Mouse (Mus musculus): ENCODE results near the gene Ifitm5.

The Ifitm5 gene

DNA sequence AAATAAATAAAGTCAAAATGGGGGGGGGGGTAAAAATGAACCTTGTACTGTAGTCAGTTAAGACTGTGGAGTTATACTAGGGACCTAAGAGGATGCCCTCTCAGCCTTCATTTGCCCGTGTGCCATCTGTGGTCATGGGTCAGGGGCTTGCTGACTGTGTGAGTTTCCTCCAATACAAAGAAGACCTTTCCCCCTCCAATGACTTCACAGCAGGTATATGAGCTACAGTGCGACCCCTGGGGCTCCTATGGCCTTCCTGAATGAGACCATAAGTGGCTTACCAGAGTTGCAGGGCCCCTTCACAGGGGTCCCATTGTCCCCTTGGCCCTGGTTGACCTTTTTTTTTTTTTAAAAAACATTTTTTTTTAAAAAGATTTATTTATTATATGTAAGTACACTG, 11.3 kb upstream of the Ifitm5 start:
- no peak for DNase-seq (ENCODE audit: low read depth, low spot score)

DNA sequence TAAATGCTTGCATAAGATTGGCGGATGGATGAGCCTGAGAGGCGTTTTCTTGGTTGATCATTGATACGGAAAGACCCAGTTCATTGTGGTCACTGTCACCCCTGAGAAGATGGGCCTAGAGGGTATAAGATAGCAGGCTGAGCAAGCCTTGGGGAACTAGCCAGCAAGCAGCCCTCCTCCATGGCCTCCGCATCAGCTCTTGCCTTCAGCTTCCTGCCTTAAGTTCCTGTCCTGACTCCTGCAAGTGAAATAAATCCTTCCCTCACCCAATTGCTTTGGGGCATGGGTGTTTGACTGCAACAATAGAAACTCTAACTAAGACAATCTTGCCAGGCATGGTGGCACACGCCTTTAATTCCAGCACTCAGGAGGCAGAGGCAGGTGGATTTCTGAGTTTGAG, 9.9 kb upstream of the Ifitm5 start:
- no peak for DNase-seq (ENCODE audit: low read depth, low spot score)

DNA sequence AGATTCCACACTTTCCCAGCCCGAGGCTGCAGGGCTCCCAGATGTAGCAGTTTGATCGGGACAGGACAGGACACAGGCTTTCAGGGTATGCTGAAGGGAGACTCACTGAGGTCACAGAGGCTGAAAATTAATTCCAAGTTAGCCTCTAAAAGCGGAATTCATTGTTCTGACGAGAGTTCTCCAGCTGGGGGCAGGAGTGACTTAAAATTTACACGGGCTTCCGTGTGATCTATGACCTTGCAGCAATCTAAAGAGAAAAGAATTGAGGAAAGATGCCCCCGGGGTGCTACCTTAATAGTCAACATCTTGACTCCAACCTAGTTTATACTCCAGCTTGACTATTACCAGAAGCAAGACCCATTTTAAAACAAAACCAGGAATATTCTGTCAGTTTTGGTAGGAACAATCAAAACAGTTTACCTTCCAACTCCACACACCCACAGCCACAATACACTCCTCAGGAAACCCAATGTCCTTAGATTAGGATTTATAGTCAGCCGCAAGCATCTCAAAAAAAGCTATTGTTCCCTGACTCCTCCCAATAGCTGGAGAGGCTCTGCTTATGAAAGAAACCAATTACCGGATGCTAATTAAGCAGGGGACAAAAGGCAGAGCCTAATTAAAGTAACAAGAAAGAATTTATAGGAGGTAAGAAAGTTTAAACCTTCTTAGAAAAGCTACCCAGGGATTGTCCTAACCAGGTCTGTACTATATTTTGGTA, 9.2 kb upstream of the Ifitm5 start:
- no peak for DNase-seq (ENCODE audit: low read depth, low spot score)

DNA sequence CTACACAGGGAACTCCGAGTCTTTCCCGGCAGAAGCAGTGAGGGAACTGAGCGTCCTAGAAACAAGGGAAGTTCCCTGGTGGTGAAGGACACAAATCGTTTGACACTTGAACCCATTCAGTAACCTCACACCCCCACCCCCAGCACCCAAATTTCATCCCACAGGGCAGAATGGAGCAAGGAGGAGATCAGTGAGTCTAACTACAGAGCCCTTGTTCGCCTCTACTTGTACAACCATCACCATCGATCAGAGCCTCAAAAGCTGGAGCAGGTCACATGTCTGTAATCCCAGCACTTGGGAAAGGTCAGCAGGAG, 6.4 kb upstream of the Ifitm5 start:
- DNase-seq (ENCODE audit: low read depth, low spot score): no peak

DNA sequence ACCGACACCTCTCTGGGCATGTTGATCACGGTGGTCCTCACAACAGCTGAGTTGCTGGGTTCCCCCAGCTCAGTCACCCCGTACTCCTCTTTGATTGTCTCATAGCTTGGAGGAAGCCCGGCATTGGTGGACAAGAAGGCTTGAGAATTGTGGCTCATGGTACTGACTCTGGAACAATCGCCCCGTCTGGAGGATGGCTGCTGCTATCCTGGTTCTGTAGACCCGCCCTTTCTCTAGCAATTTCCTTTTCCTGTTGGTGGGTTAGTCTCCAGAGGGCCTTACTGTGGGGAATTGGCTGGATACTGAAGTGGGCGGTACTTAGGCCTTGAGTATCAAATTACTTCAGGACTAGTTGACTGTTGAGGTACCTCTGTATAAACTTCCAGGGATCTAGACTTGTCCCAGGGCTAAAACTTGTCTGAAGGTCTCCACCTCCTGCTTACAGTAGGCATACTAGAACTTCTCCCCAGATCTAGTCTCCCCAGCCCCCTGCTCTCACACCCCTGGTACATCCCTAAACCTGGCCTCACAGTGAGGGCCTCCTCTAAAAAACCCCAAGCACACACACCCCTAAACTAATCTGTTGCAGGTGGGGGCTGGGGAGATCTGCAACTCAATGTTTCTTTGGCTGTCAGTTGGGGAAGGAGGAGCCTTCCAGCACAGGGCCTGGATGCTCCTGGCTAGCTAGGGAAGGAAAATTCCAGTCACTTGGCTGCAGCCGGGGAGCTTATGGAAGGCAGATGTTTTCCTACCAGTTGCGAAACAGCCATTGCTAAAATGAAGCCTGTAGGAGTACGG, 5.9 kb upstream of the Ifitm5 start, which contains the start of the genes Gm45717 and Ifitm2:
Gm45717 (minus strand) TSS at position 180 of the 798 bp plus-strand sequence.
Ifitm2 (minus strand) TSS at position 230 of the 798 bp plus-strand sequence.
- DNase-seq (ENCODE audit: low read depth, low spot score): no peak

DNA sequence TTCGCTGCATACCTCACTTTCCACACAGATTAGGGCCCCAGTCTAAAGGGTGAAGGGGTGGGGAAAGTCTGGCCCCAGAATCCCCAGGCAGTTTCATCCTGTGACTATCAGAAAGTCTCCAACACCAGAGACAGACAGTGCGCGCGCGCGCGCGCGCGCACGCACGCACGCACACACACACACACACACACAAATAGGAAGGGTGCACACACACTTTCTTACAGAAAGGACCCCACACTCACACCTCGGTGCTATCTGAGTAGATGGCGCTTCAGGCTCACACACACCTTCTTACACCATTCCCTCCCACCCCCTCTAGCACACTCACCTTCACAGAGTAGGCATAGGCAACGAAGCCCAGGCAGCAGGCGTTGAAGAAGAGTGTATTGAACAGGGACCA, 5.3 kb upstream of the Ifitm5 start:
- no peak for DNase-seq (ENCODE audit: low read depth, low spot score)

DNA sequence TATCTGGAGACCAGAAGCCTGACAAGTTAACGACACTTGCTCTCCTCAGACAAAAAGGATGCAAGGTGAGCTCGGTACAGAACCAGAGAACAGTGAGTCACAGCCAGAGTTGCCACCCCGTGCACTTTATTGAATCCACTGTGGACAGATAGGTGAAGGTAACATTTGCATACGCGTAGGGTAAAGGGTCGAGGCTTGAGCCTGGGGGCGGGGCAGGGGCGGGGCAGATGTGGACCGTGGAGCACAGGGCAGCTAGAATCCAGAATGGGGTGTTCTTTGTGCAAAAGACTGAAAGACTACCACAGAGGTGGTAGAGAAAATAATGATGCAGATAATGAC, 4.6 kb upstream of the Ifitm5 start:
- DNase-seq (ENCODE audit: low read depth, low spot score): no peak

DNA sequence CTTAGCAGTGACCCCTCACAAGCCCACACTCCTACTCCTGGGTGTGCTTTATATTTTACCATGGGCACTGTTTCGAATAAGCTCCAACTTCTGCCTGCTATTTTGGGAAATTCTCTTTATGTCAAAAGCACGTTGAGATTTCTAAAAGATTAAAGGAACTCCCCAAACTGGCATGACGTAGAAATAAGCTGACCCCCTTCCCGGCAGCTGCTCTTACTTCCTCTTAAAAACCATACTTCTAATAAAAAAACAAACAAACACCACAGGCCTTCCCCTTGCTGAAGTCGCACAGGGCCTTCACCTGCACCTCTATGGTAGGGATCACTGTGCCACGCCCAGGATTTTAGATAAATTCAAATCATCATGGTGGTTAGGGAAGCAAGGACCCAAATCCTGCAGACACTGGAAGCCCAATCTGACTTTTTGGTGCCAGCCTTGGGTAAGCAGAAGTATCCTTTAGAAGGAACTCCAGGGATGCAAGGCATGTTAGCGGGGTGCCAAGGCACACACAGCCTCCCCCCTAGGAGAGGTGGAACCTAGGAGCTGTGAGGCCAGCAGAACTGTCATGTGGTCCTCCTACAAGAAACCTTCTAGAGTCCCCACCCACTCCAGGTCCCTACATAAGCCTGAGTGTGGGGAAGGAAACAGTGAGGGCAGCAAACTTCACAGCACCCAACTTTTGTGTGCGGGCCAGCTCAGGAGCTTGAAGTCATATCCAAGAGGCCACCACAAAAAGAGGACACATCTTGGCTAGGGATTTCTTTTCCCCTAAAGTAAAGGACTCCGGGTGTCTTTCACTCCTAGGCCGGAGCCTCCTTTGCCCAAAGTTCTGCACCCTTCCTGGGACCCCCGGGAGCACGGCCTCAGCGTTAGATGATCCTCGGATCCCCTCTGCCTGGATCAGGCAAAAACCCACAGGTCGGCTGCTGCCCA, 4.0 kb upstream of the Ifitm5 start:
- no peak for DNase-seq (ENCODE audit: low read depth, low spot score)

DNA sequence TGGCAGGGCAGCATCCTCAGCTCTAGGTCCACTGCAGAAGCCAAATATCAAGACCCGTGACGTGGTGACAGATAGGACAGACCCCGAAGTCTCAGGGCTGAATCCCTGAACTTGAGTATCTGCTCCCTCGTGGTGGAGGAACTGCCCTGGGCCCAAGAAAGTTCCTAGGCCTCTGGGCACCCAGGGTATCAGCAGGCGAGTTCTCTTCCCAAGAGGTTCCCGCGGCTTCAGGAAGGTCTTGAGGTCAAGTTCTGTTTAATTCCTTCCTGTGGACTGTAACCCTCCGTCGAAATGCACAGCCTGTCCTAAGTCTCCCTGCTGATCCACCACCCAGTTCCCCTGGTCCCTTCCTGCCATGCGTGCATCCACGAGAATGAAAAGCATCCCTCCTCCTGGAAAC, 3.0 kb upstream of the Ifitm5 start:
- DNase-seq (ENCODE audit: low read depth, low spot score): no peak

DNA sequence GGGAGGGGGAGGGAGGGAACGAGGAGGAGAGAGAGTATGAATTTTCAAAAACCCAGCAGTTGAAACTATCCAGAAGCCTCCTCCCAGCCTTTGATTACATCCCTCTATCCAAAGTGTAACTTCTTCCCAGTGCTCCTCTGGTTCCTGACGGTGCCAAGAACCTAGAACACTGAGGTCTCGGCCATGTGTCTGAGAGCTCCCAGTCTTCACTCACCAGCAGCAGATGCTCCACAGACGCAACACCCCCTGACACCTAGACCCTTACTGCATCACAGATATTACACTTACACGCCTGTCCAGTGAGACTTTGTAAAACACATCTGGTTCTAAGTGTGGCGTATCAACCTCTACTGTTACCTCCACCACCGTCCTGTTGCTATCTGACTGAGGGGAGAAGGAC, 2.4 kb upstream of the Ifitm5 start:
- no peak for DNase-seq (ENCODE audit: low read depth, low spot score)

DNA sequence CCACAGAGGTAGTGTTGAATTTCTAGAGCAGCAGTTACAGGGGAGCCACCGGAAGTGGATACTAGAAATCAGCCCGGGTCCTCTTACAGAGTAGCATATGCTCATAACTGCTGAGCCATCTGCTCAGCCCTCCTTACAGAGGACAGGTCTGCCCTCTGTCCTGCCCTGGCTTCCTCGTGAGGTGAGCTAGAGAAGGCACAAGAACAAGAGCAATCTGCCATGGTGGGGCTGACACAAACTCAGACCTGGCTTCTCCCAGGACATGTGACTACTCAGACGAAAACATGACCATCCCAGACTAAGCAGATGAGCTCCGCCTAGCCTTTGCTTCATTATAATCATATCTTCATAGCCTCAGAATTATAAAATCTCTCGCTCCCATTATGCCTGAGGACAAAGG, 1.7 kb upstream of the Ifitm5 start:
- no peak for DNase-seq (ENCODE audit: low read depth, low spot score)

DNA sequence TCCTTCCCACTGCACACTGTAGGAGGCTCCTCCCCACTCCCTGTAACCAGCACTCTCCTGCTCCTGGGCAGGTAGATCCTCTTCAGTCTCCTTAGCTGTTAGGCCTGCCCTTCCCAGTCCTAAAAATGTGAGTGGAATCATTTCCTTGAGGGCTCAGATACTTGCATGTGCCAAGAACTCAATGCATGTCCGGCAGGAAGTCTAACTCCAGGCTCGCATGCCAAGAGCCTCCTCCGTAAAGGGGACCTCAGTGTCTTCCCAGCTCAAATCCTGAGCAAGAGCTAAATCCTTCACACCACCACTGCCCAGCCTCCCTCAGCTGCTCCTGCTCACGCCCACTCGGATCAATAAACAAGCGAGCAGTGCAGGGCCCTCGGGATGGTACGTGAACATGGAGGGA, 960 bp upstream of the Ifitm5 start:
- no peak for DNase-seq (ENCODE audit: low read depth, low spot score)

DNA sequence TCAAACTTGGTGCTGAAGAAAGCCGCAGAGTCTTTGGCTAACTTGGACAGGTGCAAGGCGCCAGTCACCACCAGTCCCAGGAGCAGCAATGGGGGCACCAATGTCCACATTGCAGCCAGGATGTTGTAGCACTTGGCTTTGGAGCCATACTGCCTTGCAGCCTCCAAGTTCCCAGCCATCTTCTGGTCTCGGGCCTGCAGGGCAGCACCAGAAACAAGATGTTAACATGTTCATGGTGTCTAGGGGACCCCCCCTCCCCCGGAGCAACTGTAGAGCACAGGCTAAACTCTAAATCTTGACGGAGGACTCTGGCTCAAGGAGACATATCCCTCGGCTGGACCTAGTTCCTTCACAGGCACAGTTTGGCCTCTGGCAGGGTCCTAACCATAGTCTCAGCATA, 836 bp downstream of the Ifitm5 start:
- no peak for DNase-seq (ENCODE audit: low read depth, low spot score)

DNA sequence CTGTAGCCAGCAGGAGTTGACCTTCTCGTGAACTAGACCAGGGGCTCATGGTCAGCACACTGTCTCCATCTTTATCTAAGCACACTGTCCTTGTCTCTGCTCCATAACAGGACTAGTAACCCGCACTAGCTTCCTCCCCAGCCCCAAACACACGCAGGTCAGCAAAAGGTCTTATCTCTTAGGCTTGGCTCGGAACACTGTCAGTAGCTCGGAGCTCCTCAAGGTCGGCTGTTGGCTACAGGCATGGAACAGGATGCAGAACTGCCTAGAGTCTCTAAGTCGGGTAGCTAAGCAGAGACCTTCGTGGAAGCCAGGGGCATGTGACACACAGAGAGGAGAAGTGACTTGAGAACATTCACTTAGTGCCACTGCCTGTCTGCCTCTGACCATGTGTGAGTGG, 1.9 kb downstream of the Ifitm5 start:
- DNase-seq (ENCODE audit: low read depth, low spot score): no peak

DNA sequence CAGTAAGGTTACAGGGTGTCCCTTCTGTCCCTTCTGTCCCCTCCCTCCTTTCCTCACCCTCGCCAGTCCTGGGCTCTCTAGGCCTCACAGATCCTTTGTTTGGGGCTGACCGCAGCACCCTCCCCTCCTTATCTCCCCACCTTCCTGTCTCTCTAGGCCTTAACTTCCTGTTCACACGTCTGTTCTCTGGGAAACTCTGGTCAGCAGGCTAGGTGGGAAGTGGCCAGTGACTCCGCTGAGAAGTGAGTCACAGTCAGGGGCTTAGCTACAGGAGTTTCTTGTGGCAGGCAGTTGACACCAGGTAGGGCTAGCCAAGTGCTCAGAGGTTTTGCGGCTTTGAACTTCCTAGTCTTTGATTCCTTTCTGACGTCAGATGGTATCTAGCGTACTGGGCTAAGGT, 3.1 kb downstream of the Ifitm5 start:
- no peak for DNase-seq (ENCODE audit: low read depth, low spot score)

DNA sequence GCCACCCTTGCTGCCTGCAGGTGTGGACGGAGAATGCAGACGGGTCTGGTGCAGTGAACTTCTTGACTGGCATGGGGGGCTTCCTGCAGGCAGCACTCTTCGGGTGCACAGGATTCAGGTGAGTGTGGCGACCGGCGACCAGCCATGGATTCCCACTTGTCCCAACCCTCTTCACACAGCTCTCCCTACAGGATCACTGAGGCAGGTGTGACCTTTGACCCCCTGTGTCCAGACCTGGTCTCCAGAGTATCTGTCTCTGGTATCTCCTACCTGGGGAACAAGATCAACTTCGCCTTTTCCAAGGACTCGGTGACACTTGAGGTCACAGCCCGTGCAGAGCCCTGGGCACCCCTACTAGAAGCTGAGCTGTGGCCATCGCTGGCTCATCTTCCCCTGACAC, 3.8 kb downstream of the Ifitm5 start:
- no peak for DNase-seq (ENCODE audit: low read depth, low spot score)

DNA sequence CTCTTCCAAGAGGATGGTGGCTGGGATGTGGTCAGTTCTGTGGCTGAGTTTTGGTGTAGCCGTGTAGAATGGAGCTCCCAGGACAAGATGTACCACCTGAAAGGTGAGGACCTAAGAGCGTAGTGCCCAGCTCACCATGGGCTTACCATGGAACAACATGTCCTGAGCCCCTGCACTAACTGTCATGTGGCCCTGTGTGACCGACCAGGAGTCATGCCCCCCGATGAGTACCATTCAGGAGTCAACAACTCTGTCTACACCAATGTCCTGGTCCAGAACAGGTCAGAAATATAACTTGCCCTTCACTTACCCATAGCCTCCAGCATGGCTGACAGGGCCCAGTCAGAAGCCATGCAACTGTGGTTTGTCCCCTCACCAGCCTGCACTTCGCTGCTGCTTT, 4.8 kb downstream of the Ifitm5 start:
- no peak for DNase-seq (ENCODE audit: low read depth, low spot score)

DNA sequence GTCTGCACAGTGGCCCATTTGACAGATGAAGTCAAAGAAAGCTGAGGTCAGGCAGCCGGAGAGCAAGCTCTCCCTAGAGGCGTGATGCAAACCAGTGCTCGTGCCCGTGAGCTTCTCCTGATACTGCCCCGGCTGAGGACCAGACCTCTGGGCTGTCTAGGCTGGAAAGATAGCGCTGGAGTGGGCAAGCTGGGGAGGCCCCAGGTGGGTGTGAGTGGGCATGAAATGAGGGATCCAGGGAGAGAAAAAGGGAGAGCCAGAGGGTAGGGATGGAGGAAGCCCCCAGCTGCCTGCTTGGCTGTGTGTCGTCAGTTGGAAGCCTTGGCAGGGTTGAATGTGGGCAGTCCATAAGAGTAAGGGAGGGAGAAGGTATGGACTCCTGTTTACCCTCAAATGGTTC, 5.9 kb downstream of the Ifitm5 start:
- DNase-seq (ENCODE audit: low read depth, low spot score): no peak

DNA sequence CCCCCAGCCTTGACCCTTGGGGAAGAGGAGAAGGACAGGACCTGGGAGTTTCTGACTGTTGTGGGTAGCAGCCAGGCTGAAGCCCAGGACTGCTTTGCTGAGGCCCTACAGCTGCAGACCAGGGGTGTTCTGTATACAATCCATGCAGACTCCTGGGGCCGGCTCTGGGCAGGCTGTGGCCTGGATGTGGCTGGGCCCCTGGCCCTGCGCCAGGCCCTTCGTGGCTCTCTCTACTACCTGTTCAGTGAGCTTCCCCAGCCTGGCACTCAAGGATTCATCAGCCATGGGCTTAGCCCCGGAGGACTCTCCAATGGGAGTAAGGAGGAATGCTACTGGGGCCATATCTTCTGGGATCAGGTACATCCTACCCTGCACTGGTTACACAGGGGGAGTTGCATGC, 6.7 kb downstream of the Ifitm5 start:
- DNase-seq (ENCODE audit: low read depth, low spot score): no peak

DNA sequence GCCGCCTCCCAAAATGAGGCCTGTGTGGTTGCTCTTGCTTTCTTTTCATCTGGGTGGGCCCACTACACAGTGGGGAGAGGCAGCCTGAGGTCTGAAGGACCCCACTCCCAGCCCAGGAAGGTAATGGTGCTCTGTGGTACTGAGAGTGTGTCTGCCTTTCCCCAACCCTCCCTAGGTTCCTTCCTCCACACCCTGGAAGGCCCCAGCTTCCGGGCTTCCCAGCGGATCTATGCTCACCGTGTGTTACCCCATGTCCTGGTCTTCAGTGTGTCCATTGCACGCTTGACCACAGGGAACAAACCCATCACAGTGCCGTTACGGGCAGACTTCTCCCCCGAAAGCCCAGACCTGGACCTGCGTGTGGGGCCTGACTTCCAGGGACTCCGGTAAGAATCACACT, 7.3 kb downstream of the Ifitm5 start:
- DNase-seq (ENCODE audit: low read depth, low spot score): no peak

DNA sequence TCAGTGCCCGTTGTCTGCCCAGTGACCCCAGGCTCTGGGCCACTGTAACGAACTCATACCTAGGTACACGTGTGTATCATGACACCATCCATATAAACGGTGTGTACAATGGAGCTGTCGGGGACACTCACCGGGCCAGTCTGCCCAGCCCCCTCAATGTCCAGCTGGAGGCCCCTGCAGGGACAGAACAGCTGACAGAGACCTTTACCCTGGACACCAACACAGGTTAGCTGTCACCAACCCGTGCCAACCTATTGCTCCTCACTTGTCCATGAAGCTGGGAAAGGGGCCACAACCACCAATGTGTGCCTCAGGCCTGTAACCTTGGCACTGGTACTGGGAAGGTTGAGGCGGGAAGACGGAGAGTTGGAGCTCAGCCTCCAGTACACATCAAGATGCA, 7.8 kb downstream of the Ifitm5 start:
- no peak for DNase-seq (ENCODE audit: low read depth, low spot score)

DNA sequence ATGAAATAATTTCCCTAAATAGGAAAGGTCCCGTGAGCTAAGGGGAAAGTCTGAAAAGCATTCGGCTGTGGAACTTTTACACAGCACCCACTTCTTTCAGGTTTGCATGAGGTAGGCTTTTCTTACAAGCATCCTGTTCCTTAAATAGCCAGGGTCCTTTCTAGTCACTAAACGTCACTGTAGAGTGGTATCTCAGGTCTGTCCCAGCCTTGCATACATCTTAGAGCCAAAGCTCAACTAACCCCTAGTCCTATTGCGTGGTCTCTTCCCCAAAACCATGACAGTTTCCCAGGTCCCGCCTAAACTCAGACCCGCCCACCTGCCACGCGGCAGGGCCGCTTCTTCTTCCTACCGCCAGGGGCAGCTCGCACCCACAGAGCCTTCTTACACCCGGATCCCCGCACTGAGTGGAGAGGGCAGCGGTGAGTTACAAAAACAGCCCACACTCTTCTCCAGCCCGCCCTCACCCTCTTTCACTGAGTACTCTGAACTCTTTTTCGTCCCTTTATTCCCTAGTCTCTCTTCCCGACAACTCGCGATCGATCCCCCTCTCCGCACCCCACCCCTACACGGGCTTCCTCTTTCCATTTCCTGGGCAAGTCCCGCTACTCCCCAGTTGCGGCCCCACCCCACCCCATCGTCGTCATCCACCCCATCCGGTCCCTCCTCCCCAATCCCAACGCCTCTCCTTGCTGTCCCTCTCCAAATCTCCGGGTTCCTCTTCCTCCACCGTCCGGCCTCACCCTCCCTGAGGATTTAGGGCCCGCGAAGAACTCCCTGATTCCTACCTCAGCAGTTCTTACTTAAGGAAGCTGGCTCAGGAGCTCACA, 8.7 kb downstream of the Ifitm5 start, which contains the start of gene Pgghg:
Pgghg (plus strand) TSS at position 170 of the 830 bp plus-strand sequence.
- DNase-seq (ENCODE audit: low read depth, low spot score): peak; percentile 48
